Comparison of ENCODE assay signal across 23 mouse cellular contexts in genomic region chr3:67369407-67370079, GRCm38 (mm10). TPM values are rescaled to one million over a fixed set of nuclear protein-coding genes. Genes with fewer than 3 reads are reported as not detected.
DNase-seq lines count a peak whose midpoint lies in the region; ATAC-seq and TF ChIP-seq lines count a peak whose summit lies in the region.
"Had no signal": no experiment of that assay in that cellular context is flagged by ENCODE, and none has a peak within 500 bp of the region (broad histone marks: within the 10 kb centered on the region; RNA-seq: fewer than 3 reads in every experiment).

No protein-coding gene starts in this region.

- intact Hi-C loops in heart, adult 2 months (cut with DNase I): loop anchor here (5.0 kb wide), 2 partner anchors 63 to 213 kb away; partner anchors contain the start of genes Gfm1 and Mfsd1

- H3K27me3 ChIP-seq in heart, adult 2 months (ENCODE audit: control insufficient read depth, insufficient read depth, low read length): no peaks in the 10 kb centered on the region
- peaks cover 14% of the 10 kb centered on the region for H3K27me3 ChIP-seq in heart, embryonic 10.5 days (ENCODE audit: insufficient read depth, poor library complexity, severe bottlenecking)
- H3K27me3 ChIP-seq in lung, embryonic 14.5 days (ENCODE audit: insufficient read depth, low read length): peaks cover 6% of the 10 kb centered on the region
- peaks cover 40% of the 10 kb centered on the region for H3K27me3 ChIP-seq in Patski

- no peak for TF ChIP-seq POLR2A in heart, adult 2 months (IDR thresholded peaks at IDR 0.05; ENCODE audit: insufficient read depth, low read depth, low read length)

- POLR2A ChIA-PET in Patski (lab: Charles Lee): no interaction called here

- ATAC-seq in lung, embryonic 14.5 days (ENCODE audit: insufficient read depth): no peak
- ATAC-seq in Patski: no peak
- ATAC-seq in megakaryocyte-erythroid progenitor cell, adult 5-6 weeks (replicated peaks; ENCODE audit: low FRiP score, low TSS enrichment, poor library complexity, severe bottlenecking): 0 out of 2 replicates have a peak, but pooled peaks have one; percentile 51
- ATAC-seq: liver, embryonic 12.5 days; lung, postnatal 0 days had no signal

- H3K9ac ChIP-seq in heart, adult 2 months (ENCODE audit: low read depth, low read length): no peak overlapping the region
- H3K9ac ChIP-seq in lung, embryonic 14.5 days: no peak overlapping the region
- H3K9ac ChIP-seq: embryonic facial prominence, embryonic 15.5 days; hindbrain, embryonic 14.5 days; liver, embryonic 12.5 days had no signal

- no peaks in the 10 kb centered on the region for H3K9me3 ChIP-seq in heart, embryonic 10.5 days
- H3K9me3 ChIP-seq in lung, embryonic 14.5 days (ENCODE audit: low read depth, low read length): no peaks in the 10 kb centered on the region
- H3K9me3 ChIP-seq: embryonic facial prominence, embryonic 15.5 days; limb, embryonic 10.5 days; liver, embryonic 12.5 days had no signal

- CTCF ChIA-PET in Patski (lab: Charles Lee): interaction anchor here (0.9 to 10.7 kb wide), 3 partner anchors 10 to 60 kb away, joined by 3 to 56 read pairs (median 3); partner anchors contain the start of gene Gfm1

- in situ Hi-C loops in Patski (cut with MboI; ENCODE audit: low pct_unique_long_range_greater_than_20kb): no loop called here

- H3K36me3 ChIP-seq in heart, adult 2 months (ENCODE audit: control insufficient read depth, insufficient read depth, low read length): peaks cover 5% of the 10 kb centered on the region
- no peaks in the 10 kb centered on the region for H3K36me3 ChIP-seq in heart, embryonic 10.5 days
- no peaks in the 10 kb centered on the region for H3K36me3 ChIP-seq in lung, embryonic 14.5 days (ENCODE audit: insufficient read depth)
- H3K36me3 ChIP-seq: embryonic facial prominence, embryonic 15.5 days; limb, embryonic 10.5 days; liver, embryonic 12.5 days had no signal

- peak overlapping the region; percentile 70 for H3K27ac ChIP-seq in heart, adult 2 months
- no peak overlapping the region for H3K27ac ChIP-seq in heart, embryonic 10.5 days
- no peak overlapping the region for H3K27ac ChIP-seq in lung, embryonic 14.5 days (ENCODE audit: low read depth)
- H3K27ac ChIP-seq: embryonic facial prominence, embryonic 15.5 days; hindbrain, embryonic 14.5 days; limb, embryonic 10.5 days; liver, embryonic 12.5 days had no signal

- WGBS in heart, adult 2 months: 36% methylated on average over 5 of the region's 5 CpGs
- WGBS in heart, embryonic 10.5 days: 62% methylated on average over 5 of the region's 5 CpGs
- 69% methylated on average over 5 of the region's 5 CpGs for WGBS in lung, embryonic 14.5 days

- H3K4me2 ChIP-seq in lung, embryonic 14.5 days: no peak overlapping the region
- H3K4me2 ChIP-seq: embryonic facial prominence, embryonic 15.5 days; hindbrain, embryonic 14.5 days; liver, embryonic 12.5 days had no signal

- no peak overlapping the region for H3K4me3 ChIP-seq in heart, adult 2 months
- no peak overlapping the region for H3K4me3 ChIP-seq in heart, embryonic 10.5 days
- H3K4me3 ChIP-seq in lung, embryonic 14.5 days (ENCODE audit: low read depth, low read length): no peak overlapping the region
- H3K4me3 ChIP-seq: embryonic facial prominence, embryonic 15.5 days; limb, embryonic 10.5 days; liver, embryonic 12.5 days; megakaryocyte, embryonic 14.5 days had no signal

- peaks cover 6% of the 10 kb centered on the region for H3K4me1 ChIP-seq in heart, adult 2 months (ENCODE audit: control insufficient read depth, insufficient read depth, low read length)
- peaks cover 14% of the 10 kb centered on the region; the same call in 1 of the 2 replicates for H3K4me1 ChIP-seq in heart, embryonic 10.5 days
- H3K4me1 ChIP-seq in lung, embryonic 14.5 days (ENCODE audit: insufficient read depth): no peaks in the 10 kb centered on the region

- DNase-seq in heart, adult 2 months: no peak
- no peak for DNase-seq in heart, embryonic 10.5 days (ENCODE audit: low spot score)
- peak; percentile 12 for DNase-seq in lung, embryonic 14.5 days
- DNase-seq in lung, postnatal 25 days (ENCODE audit: low spot score): no peak
- no peak for DNase-seq in Patski (ENCODE audit: low read depth, low spot score)
- no peak for DNase-seq in urinary bladder, postnatal 10 days (ENCODE audit: low spot score)
- DNase-seq in urinary bladder, postnatal 36 days (ENCODE audit: low spot score in 2 of 2): no peak
- DNase-seq: adrenal gland, adult 2 months; cerebellum, adult 9-10 months; kidney, adult 18-20 months; kidney, postnatal 36 days; thymus, postnatal 36 days had no signal

- peak; percentile 51 for TF ChIP-seq CTCF in heart, adult 2 months (IDR thresholded peaks at IDR 0.05)
- peak; percentile 17; the same call in 1 of the 2 replicates for TF ChIP-seq CTCF in lung, embryonic 14.5 days (IDR thresholded peaks at IDR 0.05; ENCODE audit: low read depth)
- TF ChIP-seq CTCF in Patski (IDR thresholded peaks at IDR 0.05): peak; percentile 41

- no peak for TF ChIP-seq EP300 in heart, adult 2 months (IDR thresholded peaks at IDR 0.05; ENCODE audit: insufficient read depth, low read depth, low read length)

- no peaks in the 10 kb centered on the region for H3K79me2 ChIP-seq in heart, adult 2 months (replicated peaks; ENCODE audit: control insufficient read depth, insufficient read depth, low read length)

RNA-seq across cellular contexts. Expression of gene Mlf1, which starts 4.4 kb away (rescaled TPM):
- total RNA-seq in heart, adult 2 months (2021): 100 to 1,000 TPM; 177 to 189 TPM
- polyA plus RNA-seq in heart, adult 2 months (2012; rRNA removed): 52.7 and 117 TPM in 2 replicates
- 28.8 and 32.6 TPM in 2 replicates for polyA plus RNA-seq in heart, embryonic 10.5 days (2016; fragmentation: Nextera tagmentation; extraction: Ambion mirVana)
- polyA plus RNA-seq in lung, embryonic 14.5 days (2014; fragmentation: Nextera tagmentation; extraction: Ambion mirVana): 17.1 and 23.6 TPM in 2 replicates
- polyA plus RNA-seq in Patski (2021): 6.7 TPM
- total RNA-seq in megakaryocyte-erythroid progenitor cell, adult 5-6 weeks (2014; fragmentation: Nextera tagmentation): not detected in 2 replicates
- not detected in 2 replicates for total RNA-seq in megakaryocyte-erythroid progenitor cell, adult 5-6 weeks (2017)

RNA-seq across cellular contexts. Expression of gene Gm17402, which starts 5.4 kb away (rescaled TPM):
- total RNA-seq in heart, adult 2 months (2021): not detected
- polyA plus RNA-seq in heart, adult 2 months (2012; rRNA removed): not detected in 2 replicates
- not detected in 2 replicates for polyA plus RNA-seq in heart, embryonic 10.5 days (2016; fragmentation: Nextera tagmentation; extraction: Ambion mirVana)
- polyA plus RNA-seq in lung, embryonic 14.5 days (2014; fragmentation: Nextera tagmentation; extraction: Ambion mirVana): not detected in 2 replicates
- polyA plus RNA-seq in Patski (2021): not detected
- total RNA-seq in megakaryocyte-erythroid progenitor cell, adult 5-6 weeks (2014; fragmentation: Nextera tagmentation): not detected in 2 replicates
- total RNA-seq in megakaryocyte-erythroid progenitor cell, adult 5-6 weeks (2017): not detected in 2 replicates
- total RNA-seq: adrenal gland, adult 2 months; gastrocnemius, postnatal 4 days; layer of hippocampus, postnatal 25 days had no signal
- polyA plus RNA-seq: adrenal gland, adult 2 months; C2C12; embryonic facial prominence, embryonic 15.5 days; forebrain, embryonic 11.5 days; hindbrain, embryonic 14.5 days; limb, embryonic 10.5 days; liver, embryonic 12.5 days; lung, postnatal 0 days had no signal
